Mouse (Mus musculus): ENCODE data around the gene Duxf3. TPM values are rescaled to one million over a fixed set of nuclear protein-coding genes. Genes with fewer than 3 reads are reported as not detected.
"Not testable (repeated sequence)": the region's sequence is repeated elsewhere in the genome, so short reads cannot be mapped to it uniquely, and the experiment has no call there.

Gene Duxf3
- total RNA-seq (2021) = not detected

DNA sequence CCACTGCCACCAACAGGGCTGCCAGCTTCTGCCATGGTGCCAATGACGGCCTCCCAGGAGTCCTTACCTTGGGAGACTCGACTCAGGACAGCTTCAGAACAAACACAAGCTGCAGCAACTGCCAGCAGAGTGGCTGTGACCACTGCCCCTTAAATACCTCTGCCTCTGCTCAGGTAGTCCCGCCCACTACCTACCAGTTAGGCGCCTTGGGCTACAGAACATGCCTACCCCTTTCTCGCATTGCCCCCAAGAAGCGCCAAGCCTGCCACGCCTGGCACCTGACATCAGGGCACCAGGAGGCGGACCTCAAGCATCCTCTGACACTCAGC is at the start of gene Duxf3:
Duxf3 (minus strand) TSS at position 35 of the 329 bp plus-strand sequence.
- not testable (repeated sequence) for DNase-seq

GRCm38 (mm10) chr10:58282238-58282637 is 49.8 kb upstream of the Duxf3 start:
- DNase-seq = no peak

DNA sequence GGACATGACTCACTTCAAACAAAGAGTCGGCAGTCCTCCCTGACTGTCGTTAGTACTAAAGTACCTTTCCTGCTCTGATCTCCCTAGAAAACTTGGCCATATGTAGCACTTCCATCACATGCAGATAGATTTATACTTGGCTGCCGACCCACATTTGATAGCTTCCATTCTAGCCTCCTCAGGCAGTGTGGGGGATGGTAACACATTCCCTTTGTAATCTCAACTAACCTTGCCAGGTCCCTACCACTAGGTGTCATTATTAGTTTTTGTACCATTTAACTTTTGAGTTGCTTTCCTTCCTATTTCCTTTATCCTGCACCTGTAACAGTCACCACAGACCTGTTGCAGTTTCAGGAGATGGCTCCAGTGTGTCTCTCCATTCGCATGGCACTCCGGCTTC is 26.0 kb upstream of the Duxf3 start:
- DNase-seq = no peak

- DNase-seq = no peak
These were observed 23.5 kb upstream of the Duxf3 start for GRCm38 (mm10) chr10:58255954-58256353.

DNA sequence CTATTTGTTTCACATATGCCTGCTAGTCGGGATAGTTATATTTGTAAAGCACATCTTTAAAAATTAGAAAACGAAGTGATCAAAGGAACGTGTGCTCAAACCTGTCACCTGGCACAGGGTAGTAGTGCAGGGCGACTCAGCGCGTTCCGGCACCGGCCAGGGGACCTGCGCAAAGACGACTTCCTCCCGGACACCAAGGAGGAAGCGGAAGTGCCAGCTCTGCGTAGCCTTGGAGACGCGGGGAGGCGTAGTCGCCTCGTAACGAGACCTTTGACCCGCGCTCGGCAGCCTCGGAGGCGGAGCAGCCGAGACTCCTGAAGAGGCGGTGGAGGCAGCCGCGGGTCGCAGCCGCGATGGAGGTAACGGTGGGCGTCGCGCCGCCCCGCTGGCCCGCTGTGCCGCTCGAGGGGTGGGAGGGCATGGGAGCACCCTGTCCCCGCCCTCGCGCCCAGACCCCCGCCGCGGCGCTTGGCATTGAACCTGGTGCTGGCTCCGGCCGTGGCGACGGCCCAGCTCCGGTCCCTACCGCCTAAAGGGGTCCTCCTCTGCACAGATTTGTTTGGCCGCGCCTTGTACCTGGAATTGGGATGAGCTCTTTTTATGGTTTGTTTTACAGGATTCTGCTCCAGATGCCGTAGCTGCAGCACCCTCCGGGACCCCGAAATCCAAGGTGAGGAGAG is 22.9 kb upstream of the Duxf3 start, which contains the start of gene Gcc2:
Gcc2 (plus strand) TSS at position 285 of the 680 bp plus-strand sequence.
- peak; percentile 93 for DNase-seq

GRCm38 (mm10) chr10:58254635-58255175 is 22.2 kb upstream of the Duxf3 start:
- no peak for DNase-seq

GRCm38 (mm10) chr10:58249535-58249934 is 17.1 kb upstream of the Duxf3 start:
- no peak for DNase-seq

DNA sequence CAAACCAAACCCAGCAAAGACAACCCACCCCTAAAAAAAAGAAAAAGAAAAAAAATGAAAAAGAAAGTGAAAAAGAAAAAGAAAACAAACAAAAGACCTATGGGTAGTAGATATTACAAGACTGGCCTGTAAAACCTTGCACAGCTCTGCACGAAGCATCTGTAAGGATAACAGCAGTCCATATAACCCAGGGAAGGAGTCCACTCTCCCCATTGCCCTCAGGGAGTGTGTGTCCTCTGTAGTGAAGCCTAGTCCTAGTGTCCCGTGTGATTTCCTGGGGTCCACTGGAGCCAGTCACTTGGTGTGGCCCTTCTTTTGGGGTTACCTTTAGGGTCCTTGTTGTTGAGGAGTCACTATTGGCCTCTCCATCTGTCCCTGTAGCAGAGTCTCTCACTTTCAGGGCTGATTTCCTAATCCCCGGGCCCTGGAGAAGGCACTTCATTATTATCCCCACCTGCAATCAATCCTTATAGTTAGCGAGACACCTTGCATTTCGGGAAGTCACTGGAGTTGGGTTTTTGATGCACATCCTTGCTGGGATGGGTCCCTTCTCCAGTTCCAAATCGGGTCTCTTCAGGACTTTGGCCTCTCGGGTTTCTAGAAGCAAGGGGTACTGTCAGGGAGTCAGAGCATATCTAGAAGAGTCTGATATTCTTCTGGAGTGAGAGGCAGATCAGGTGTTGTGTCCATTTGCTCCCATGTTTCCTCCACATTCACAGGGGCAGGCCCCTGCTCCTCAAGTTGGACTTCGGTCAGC is 6.7 kb upstream of the Duxf3 start:
- DNase-seq = peak; percentile 66

DNA sequence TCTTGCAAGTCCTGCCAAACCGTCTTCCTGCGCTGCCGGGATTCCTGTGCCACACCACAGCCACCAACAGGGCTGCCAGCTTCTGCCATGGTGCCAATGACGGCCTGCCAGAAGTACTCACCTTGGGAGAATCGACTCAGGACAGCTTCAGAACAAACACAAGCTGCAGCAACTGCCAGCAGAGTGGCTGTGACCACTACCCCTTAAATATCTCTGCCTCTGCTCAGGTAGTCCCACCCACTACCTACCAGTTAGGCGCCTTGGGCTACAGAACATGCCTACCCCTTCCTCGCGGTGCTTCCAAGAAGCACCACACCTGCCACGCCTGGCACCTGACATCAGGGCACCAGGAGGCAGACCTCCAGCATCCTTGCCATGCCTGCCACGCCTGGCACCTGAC is 4.1 kb upstream of the Duxf3 start, which contains the start of gene Gm4981:
Gm4981 (minus strand) TSS at position 89 of the 400 bp plus-strand sequence.
- DNase-seq = no peak

- not testable (repeated sequence) for DNase-seq
These were observed 2.5 kb upstream of the Duxf3 start for GRCm38 (mm10) chr10:58234985-58235384.

GRCm38 (mm10) chr10:58233740-58234121 is 1.3 kb upstream of the Duxf3 start:
- not testable (repeated sequence) for DNase-seq

DNA sequence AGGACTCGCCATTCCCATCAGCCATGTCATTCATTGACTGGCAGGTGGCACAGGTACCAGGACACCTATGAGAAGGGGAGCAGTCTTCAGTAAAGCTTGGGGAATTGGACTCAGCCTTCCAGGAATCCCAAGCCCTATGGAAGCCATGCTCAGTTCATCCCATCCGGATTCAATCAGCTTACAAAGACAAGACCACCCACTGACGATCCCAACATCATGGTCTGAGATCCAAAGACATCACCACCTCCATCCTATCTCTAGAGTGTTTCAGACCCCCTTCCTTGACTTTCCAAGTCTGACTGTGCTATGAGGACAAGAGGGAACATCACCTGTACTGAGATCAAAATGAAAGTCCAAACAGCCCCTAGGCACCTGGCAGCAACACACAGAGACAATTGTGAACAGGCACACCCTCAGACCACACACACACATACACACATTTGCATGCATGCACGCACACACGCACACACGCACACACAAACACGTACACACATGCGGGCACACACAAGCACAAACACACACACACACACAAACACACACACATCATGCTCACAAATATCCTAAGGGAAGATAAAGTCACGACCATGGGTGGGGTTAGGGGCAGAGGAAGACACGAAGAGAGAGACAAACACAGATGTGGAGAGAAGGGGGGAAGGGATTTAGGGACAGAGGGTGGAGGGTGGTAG is 722 bp upstream of the Duxf3 start:
- not testable (repeated sequence) for DNase-seq

- peak; percentile 79 for DNase-seq
These were observed 465 bp downstream of the Duxf3 start for GRCm38 (mm10) chr10:58231779-58232640.

DNA sequence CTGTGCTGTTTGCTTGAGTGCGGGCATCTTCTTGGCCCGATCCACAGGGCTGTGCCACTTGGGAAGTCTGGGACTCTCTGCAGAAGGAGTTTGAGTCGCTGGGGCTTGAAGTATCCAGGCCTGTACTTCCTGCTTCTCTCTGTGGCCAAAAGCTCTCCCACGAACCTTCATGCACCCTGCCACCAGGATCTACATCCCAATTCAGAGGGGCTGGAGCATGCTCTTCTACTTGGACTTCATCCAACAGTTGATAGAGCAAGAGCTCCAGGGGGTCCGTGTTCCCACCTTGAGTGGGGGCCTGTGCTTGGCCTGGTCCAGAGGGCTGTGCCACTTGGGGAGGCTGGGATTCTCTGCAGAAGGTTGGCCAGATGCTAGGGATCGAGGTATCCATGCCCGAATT is 1.4 kb downstream of the Duxf3 start:
- DNase-seq = peak; percentile 60

DNA sequence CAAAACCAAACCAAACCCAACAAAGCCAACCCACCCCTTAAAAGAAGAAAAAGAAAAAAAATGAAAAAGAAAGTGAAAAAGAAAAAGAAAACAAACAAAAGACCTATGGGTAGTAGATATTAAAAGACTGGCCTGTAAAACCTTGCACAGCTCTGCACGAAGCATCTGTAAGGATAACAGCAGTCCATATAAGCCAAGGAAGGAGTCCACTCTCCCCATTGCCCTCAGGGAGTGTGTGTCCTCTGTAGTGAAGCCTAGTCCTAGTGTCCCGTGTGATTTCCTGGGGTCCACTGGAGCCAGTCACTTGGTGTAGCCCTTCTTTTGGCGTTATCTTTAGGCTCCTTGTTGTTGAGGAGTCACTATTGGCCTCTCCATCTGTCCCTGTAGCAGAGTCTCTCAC is 2.5 kb downstream of the Duxf3 start:
- not testable (repeated sequence) for DNase-seq

GRCm38 (mm10) chr10:58227798-58228197 is 4.7 kb downstream of the Duxf3 start:
- peak; percentile 27 for DNase-seq

- DNase-seq = not testable (repeated sequence)
These were observed 6.1 kb downstream of the Duxf3 start for GRCm38 (mm10) chr10:58226357-58226756.

GRCm38 (mm10) chr10:58224827-58225785 is 7.4 kb downstream of the Duxf3 start, which contains the start of gene AW822073:
AW822073 (minus strand) TSS chr10:58224930.
- DNase-seq = peak; percentile 61

GRCm38 (mm10) chr10:58223972-58224805 is 8.3 kb downstream of the Duxf3 start:
- DNase-seq = peak; percentile 76

DNA sequence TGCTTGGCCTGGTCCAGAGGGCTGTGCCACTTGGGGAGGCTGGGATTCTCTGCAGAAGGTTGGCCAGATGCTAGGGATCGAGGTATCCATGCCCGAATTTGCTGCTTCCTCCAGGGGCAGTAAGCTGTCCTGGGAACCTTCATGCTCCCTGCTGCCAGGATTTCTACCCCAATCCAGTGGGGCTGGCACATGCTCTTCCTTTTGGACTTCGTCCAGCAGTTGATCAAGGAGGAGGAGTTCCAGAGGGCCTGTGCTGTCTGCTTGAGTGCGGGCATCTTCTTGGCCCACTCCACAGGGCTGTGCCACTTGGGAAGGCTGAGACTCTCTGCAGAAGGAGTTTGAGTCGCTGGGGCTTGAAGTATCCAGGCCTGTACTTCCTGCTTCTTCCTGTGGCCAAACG is 9.3 kb downstream of the Duxf3 start:
- not testable (repeated sequence) for DNase-seq

All from heart, postnatal 4 days (tissue).